Mouse (Mus musculus) testis, adult 2 months (tissue): Measurements from ENCODE around the gene Meis1.

ENCODE experiments used
- CTCF ChIP-seq: fragments of 200-500 bp; IDR thresholded peaks from 2 replicates; pipeline ENCODE4 v1.5.1; 2012; ENCODE audit warnings: low read depth, mild to moderate bottlenecking, inconsistent platforms, low read length, moderate library complexity; ENCODE audit not compliant: control insufficient read depth, insufficient read depth, insufficient replicate concordance
- POLR2A ChIP-seq: fragments of 200-500 bp; IDR thresholded peaks from 2 replicates; pipeline ENCODE4 v1.6.1; 2012; ENCODE audit warnings: low read depth, mild to moderate bottlenecking, inconsistent platforms, low read length, moderate library complexity; ENCODE audit not compliant: control insufficient read depth

GRCm38 (mm10) chr11:18940916-18941315, 77.9 kb downstream of the Meis1 start:
- TF ChIP-seq POLR2A (no peak), CTCF (no peak)
